Mouse (Mus musculus): ENCODE measurements around the gene Dars. TPM values are rescaled to one million over a fixed set of nuclear protein-coding genes. Genes with fewer than 3 reads are reported as not detected.
A peak's percentile ranks its signal among the peaks of the same experiment; 100 is the strongest.

Gene Dars
- polyA plus RNA-seq, 1 experiment from 2014 or later: 85.7 TPM

GRCm38 (mm10) chr1:128459011-128459410, 41.8 kb upstream of the Dars start:
- no peak overlapping the region for H3K4me3 ChIP-seq (ENCODE audit: low read depth, low read length)
- H3K27me3 ChIP-seq (ENCODE audit: control insufficient read depth, insufficient read depth, low read length): no peaks in the 10 kb centered on the region
- no peak overlapping the region for H3K4me2 ChIP-seq (replicated peaks; ENCODE audit: low read depth)
- H3K9ac ChIP-seq (ENCODE audit: low read length): no peak overlapping the region
- 74% methylated on average over 3 of the region's 3 CpGs for WGBS
- H3K27ac ChIP-seq (replicated peaks): no peak overlapping the region
- H3K36me3 ChIP-seq (ENCODE audit: control insufficient read depth, insufficient read depth, low read length): no peaks in the 10 kb centered on the region
- no peaks in the 10 kb centered on the region for H3K4me1 ChIP-seq (replicated peaks; ENCODE audit: control insufficient read depth, insufficient read depth)
- H3K9me3 ChIP-seq (ENCODE audit: control insufficient read depth, low read length): no peaks in the 10 kb centered on the region
- TF ChIP-seq EP300 (optimal IDR thresholded peaks at IDR 0.05) (no peak), CTCF (IDR thresholded peaks at IDR 0.05; ENCODE audit: low read depth) (no peak)
- ATAC-seq (ENCODE audit: low FRiP score, low TSS enrichment): no peak
- DNase-seq (ENCODE audit: low spot score): no peak

DNA sequence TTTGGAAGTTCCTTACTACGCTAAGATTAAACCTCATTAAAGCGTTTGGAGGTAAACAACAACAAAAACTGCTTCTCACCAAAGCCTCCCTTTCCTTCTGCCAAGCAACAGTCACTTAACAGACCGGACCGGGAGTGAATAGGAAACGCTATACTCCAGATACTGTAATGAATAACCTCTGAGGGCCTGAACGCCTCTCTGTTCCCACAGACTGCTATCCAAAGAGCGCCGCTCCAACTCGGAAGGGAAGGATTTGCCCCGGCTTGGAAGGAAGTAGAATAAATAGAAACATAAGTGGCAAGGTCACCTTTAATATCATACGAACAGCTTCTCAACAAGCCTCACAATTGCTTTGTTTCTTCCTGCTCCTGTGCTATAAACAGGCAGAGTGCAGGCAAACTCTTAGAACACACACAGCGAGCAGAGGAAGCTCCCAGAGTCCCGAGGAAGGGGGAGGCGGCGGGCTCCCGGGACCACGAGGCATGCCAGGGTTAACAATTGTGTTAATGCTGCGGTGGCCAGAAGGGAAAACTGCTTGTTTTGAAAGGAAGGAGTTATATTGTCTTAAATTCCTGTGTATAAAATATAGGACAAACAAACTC, 39.8 kb upstream of the Dars start:
- H3K4me1 ChIP-seq (replicated peaks; ENCODE audit: control insufficient read depth, insufficient read depth): no peaks in the 10 kb centered on the region
- H3K9ac ChIP-seq (ENCODE audit: low read length): no peak overlapping the region; the same call in 1 of the 2 replicates
- no peaks in the 10 kb centered on the region for H3K9me3 ChIP-seq (ENCODE audit: control insufficient read depth, low read length)
- H3K4me2 ChIP-seq (replicated peaks; ENCODE audit: low read depth): peak overlapping the region; percentile 34
- TF ChIP-seq EP300 (optimal IDR thresholded peaks at IDR 0.05): no peak
- no peak for TF ChIP-seq CTCF (IDR thresholded peaks at IDR 0.05; ENCODE audit: low read depth)
- H3K36me3 ChIP-seq (ENCODE audit: control insufficient read depth, insufficient read depth, low read length): no peaks in the 10 kb centered on the region
- 31% methylated on average over 18 of the region's 18 CpGs for WGBS
- H3K4me3 ChIP-seq (ENCODE audit: low read depth, low read length): peak overlapping the region; percentile 4; the same call in 1 of the 2 replicates
- H3K27ac ChIP-seq (replicated peaks): no peak overlapping the region
- no peaks in the 10 kb centered on the region for H3K27me3 ChIP-seq (ENCODE audit: control insufficient read depth, insufficient read depth, low read length)
- DNase-seq (ENCODE audit: low spot score) (no peak), ATAC-seq (ENCODE audit: low FRiP score, low TSS enrichment) (no peak)

GRCm38 (mm10) chr1:128456271-128456670, 39.1 kb upstream of the Dars start:
- H3K9me3 ChIP-seq (ENCODE audit: control insufficient read depth, low read length): no peaks in the 10 kb centered on the region
- H3K27ac ChIP-seq (replicated peaks): no peak overlapping the region
- no peak overlapping the region for H3K4me3 ChIP-seq (ENCODE audit: low read depth, low read length)
- ATAC-seq (ENCODE audit: low FRiP score, low TSS enrichment) (no peak), DNase-seq (ENCODE audit: low spot score) (no peak)
- H3K9ac ChIP-seq (ENCODE audit: low read length): no peak overlapping the region
- 89% methylated on average over 10 of the region's 10 CpGs for WGBS
- TF ChIP-seq EP300 (optimal IDR thresholded peaks at IDR 0.05) (no peak), CTCF (IDR thresholded peaks at IDR 0.05; ENCODE audit: low read depth) (no peak)
- no peaks in the 10 kb centered on the region for H3K27me3 ChIP-seq (ENCODE audit: control insufficient read depth, insufficient read depth, low read length)
- no peaks in the 10 kb centered on the region for H3K4me1 ChIP-seq (replicated peaks; ENCODE audit: control insufficient read depth, insufficient read depth)
- H3K4me2 ChIP-seq (replicated peaks; ENCODE audit: low read depth): no peak overlapping the region
- no peaks in the 10 kb centered on the region for H3K36me3 ChIP-seq (ENCODE audit: control insufficient read depth, insufficient read depth, low read length)

DNA sequence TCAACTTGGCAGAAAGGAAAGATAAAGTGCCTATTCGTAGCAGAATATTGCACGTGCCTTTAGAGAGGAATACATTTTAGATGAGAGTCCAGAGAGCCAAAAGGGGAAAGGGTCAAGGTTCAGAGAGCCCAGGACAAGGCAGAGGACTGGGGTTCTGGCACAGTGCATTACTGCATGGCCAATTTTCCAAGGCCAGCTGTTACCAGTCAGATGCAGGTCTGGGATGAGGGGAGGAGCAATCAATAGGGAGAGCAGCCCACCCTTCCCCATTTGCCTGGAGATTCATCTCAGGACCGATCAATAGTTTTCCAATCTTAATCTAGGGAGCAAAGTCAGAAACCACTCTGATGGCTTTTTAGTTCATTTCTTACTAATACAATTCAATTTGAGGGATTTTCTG, 35.0 kb upstream of the Dars start:
- TF ChIP-seq CTCF (IDR thresholded peaks at IDR 0.05; ENCODE audit: low read depth) (no peak), EP300 (optimal IDR thresholded peaks at IDR 0.05) (no peak)
- no peak for ATAC-seq (ENCODE audit: low FRiP score, low TSS enrichment)
- Histone ChIP-seq H3K4me1 (replicated peaks; ENCODE audit: control insufficient read depth, insufficient read depth) (no peaks in the 10 kb centered on the region), H3K4me3 (ENCODE audit: low read depth, low read length) (no peak overlapping the region), H3K9ac (ENCODE audit: low read length) (no peak overlapping the region), H3K4me2 (replicated peaks; ENCODE audit: low read depth) (no peak overlapping the region), H3K36me3 (ENCODE audit: control insufficient read depth, insufficient read depth, low read length) (no peaks in the 10 kb centered on the region), H3K27ac (replicated peaks) (no peak overlapping the region), H3K9me3 (ENCODE audit: control insufficient read depth, low read length) (no peaks in the 10 kb centered on the region), H3K27me3 (ENCODE audit: control insufficient read depth, insufficient read depth, low read length) (no peaks in the 10 kb centered on the region)
- DNase-seq (ENCODE audit: low spot score): no peak
- 67% methylated on average over 3 of the region's 3 CpGs for WGBS

DNA sequence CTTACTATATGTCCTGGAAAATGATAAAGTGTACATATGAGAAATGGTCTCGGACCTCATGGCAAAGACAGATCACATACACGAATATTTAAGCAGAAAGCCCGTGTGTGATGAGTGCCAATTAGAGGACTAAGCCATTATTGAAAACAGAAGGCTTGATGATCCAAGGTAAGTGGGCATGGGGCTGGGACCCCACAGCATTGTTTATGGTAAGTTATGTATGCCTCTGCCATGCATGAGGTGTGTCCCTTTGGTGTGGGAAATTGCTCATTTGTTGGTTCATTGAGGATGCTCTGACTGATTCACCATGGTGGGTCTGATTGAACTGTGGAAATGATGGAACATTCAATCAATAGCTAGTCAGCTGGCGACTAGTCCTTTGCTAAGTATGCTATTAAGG, 34.0 kb upstream of the Dars start:
- Histone ChIP-seq H3K27me3 (ENCODE audit: control insufficient read depth, insufficient read depth, low read length) (no peaks in the 10 kb centered on the region), H3K36me3 (ENCODE audit: control insufficient read depth, insufficient read depth, low read length) (no peaks in the 10 kb centered on the region), H3K4me3 (ENCODE audit: low read depth, low read length) (no peak overlapping the region), H3K27ac (replicated peaks) (no peak overlapping the region), H3K9me3 (ENCODE audit: control insufficient read depth, low read length) (no peaks in the 10 kb centered on the region), H3K9ac (ENCODE audit: low read length) (no peak overlapping the region), H3K4me2 (replicated peaks; ENCODE audit: low read depth) (no peak overlapping the region), H3K4me1 (replicated peaks; ENCODE audit: control insufficient read depth, insufficient read depth) (no peaks in the 10 kb centered on the region)
- no peak for TF ChIP-seq EP300 (optimal IDR thresholded peaks at IDR 0.05)
- TF ChIP-seq CTCF (IDR thresholded peaks at IDR 0.05; ENCODE audit: low read depth): no peak
- DNase-seq (ENCODE audit: low spot score) (no peak), ATAC-seq (ENCODE audit: low FRiP score, low TSS enrichment) (no peak)
- WGBS: 84% methylated on average over 4 of the region's 4 CpGs

- Histone ChIP-seq H3K4me3 (ENCODE audit: low read depth, low read length) (no peak overlapping the region), H3K4me1 (replicated peaks; ENCODE audit: control insufficient read depth, insufficient read depth) (no peaks in the 10 kb centered on the region), H3K36me3 (ENCODE audit: control insufficient read depth, insufficient read depth, low read length) (no peaks in the 10 kb centered on the region), H3K9ac (ENCODE audit: low read length) (no peak overlapping the region), H3K27me3 (ENCODE audit: control insufficient read depth, insufficient read depth, low read length) (no peaks in the 10 kb centered on the region), H3K9me3 (ENCODE audit: control insufficient read depth, low read length) (no peaks in the 10 kb centered on the region), H3K4me2 (replicated peaks; ENCODE audit: low read depth) (no peak overlapping the region), H3K27ac (replicated peaks) (no peak overlapping the region)
- no peak for DNase-seq (ENCODE audit: low spot score)
- TF ChIP-seq EP300 (optimal IDR thresholded peaks at IDR 0.05) (no peak), CTCF (IDR thresholded peaks at IDR 0.05; ENCODE audit: low read depth) (no peak)
- no peak for ATAC-seq (ENCODE audit: low FRiP score, low TSS enrichment)
- 78% methylated on average over 7 of the region's 7 CpGs for WGBS
Measured at GRCm38 (mm10) chr1:128447206-128447902, 30.2 kb upstream of the Dars start.

Measured in stomach, postnatal 0 days (tissue).